Mouse (Mus musculus) lung, postnatal 0 days (tissue): ENCODE data around the gene Atxn7l1.

Experiments used
- CTCF ChIP-seq: IDR thresholded peaks from 2 replicates; pipeline ENCODE4 v1.5.1; 2016; ENCODE audit warnings: antibody characterized with exemption, mild to moderate bottlenecking
- EP300 ChIP-seq: IDR thresholded peaks from 2 replicates; pipeline ENCODE4 v1.6.1; 2016; ENCODE audit warnings: antibody characterized with exemption, mild to moderate bottlenecking, control low read depth

- TF ChIP-seq CTCF (no peak), EP300 (no peak)
Measured at GRCm38 (mm10) chr12:33176555-33176900, 29.0 kb downstream of the Atxn7l1 start.
